In the genomic region with DNA sequence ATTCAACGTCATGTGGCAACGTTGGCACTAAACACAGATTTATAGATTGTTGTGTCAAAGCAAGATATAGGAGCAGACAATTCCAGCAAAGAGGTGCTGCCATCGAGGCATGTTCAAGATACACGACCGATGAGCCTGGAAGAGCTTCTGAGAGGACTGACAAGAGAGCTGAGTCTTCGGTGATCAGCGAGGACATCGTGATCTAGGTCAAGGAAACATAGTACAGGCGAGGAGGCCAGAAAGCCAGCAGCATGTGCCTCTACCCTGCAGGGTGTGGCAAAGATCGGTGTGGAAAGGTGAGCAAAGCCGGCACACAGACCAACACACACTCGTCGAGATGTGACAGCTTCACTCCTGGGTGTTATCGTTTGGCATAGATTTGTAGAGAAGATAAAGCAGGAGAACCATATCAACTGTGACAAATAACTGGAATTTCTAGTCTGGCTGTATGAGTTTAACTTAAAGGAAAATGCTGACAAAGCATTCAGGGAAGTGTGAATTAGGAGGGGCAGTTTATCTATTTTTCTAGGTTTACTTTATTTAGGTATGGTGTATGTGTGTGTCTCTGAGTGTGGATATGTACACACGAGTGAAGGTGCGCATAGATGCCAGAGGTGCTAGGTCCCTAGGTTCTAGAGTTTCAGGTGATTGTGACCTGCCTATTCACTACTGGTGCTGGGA, we compare ENCODE assay signal across 34 mouse cellular contexts. TPM values are rescaled to one million over a fixed set of nuclear protein-coding genes. Genes with fewer than 3 reads are reported as not detected.
DNase-seq lines count a peak whose midpoint lies in the region; ATAC-seq lines count a peak whose summit lies in the region.
"Had no signal": no experiment of that assay in that cellular context is flagged by ENCODE, and none has a peak within 500 bp of the region (broad histone marks: within the 10 kb centered on the region; RNA-seq: fewer than 3 reads in every experiment).

No protein-coding gene starts in this region.

- no peak overlapping the region for H3K27ac ChIP-seq in midbrain, embryonic 11.5 days (ENCODE audit: low read depth, low read length)
- no peak overlapping the region for H3K27ac ChIP-seq in midbrain, embryonic 10.5 days (replicated peaks)
- H3K27ac ChIP-seq: embryonic facial prominence, embryonic 13.5 days; heart, embryonic 15.5 days; hindbrain, embryonic 12.5 days; hindbrain, postnatal 0 days; left cerebral cortex, adult 2 months; limb, embryonic 12.5 days; liver, embryonic 13.5 days; macrophage; midbrain, embryonic 12.5 days; neural tube, embryonic 12.5 days had no signal

- no peaks in the 10 kb centered on the region for H3K27me3 ChIP-seq in midbrain, embryonic 11.5 days (ENCODE audit: control insufficient read depth, insufficient read depth, low read length)
- H3K27me3 ChIP-seq in midbrain, embryonic 10.5 days (ENCODE audit: low read depth, poor library complexity, severe bottlenecking), result no peaks in the 10 kb centered on the region
- H3K27me3 ChIP-seq: embryonic facial prominence, embryonic 13.5 days; heart, embryonic 15.5 days; hindbrain, embryonic 12.5 days; limb, embryonic 12.5 days; midbrain, embryonic 12.5 days; neural tube, embryonic 12.5 days had no signal

- no peak overlapping the region for H3K4me3 ChIP-seq in midbrain, embryonic 11.5 days (ENCODE audit: low read depth, low read length)
- H3K4me3 ChIP-seq in midbrain, embryonic 10.5 days, result no peak overlapping the region
- H3K4me3 ChIP-seq: embryonic facial prominence, embryonic 13.5 days; heart, embryonic 15.5 days; hindbrain, embryonic 12.5 days; left cerebral cortex, adult 2 months; limb, embryonic 12.5 days; liver, embryonic 13.5 days; midbrain, embryonic 12.5 days; myocyte; neural tube, embryonic 12.5 days had no signal

- no peak overlapping the region for H3K4me2 ChIP-seq in midbrain, embryonic 11.5 days
- H3K4me2 ChIP-seq: embryonic facial prominence, embryonic 13.5 days; heart, embryonic 15.5 days; hindbrain, embryonic 12.5 days; limb, embryonic 12.5 days; liver, embryonic 13.5 days; midbrain, embryonic 12.5 days; neural tube, embryonic 12.5 days had no signal

- peak; percentile 69 for DNase-seq in adrenal gland, adult 2 months
- no peak for DNase-seq in adrenal gland, adult 18-20 months (ENCODE audit: low spot score in 2 of 2)
- peak; percentile 59 for DNase-seq in midbrain, embryonic 11.5 days (ENCODE audit: low spot score, missing footprints)
- DNase-seq in midbrain, embryonic 10.5 days (ENCODE audit: low spot score), result no peak
- peak; percentile 18 for DNase-seq in adrenal gland, postnatal 25 days
- DNase-seq in lung, postnatal 25 days (ENCODE audit: low spot score), result no peak
- DNase-seq in frontal cortex, postnatal 25 days (ENCODE audit: low spot score in 2 of 2), result no peak
- DNase-seq: cerebellum, adult 11-12 months; cerebellum, adult 9-11 months; kidney, adult 9 months; kidney, postnatal 10 days; liver, embryonic 13.5 days; lung, adult 18-20 months; right cerebral cortex, postnatal 4 days; thymus, adult 2 months; thymus, postnatal 4 days had no signal

- no peaks in the 10 kb centered on the region for H3K36me3 ChIP-seq in midbrain, embryonic 11.5 days (ENCODE audit: control insufficient read depth, insufficient read depth, low read length)
- H3K36me3 ChIP-seq in midbrain, embryonic 10.5 days, result no peaks in the 10 kb centered on the region
- H3K36me3 ChIP-seq: embryonic facial prominence, embryonic 13.5 days; heart, embryonic 15.5 days; hindbrain, embryonic 12.5 days; limb, embryonic 12.5 days; liver, embryonic 13.5 days; midbrain, embryonic 12.5 days; neural tube, embryonic 12.5 days had no signal

- H3K4me1 ChIP-seq in midbrain, embryonic 11.5 days (ENCODE audit: control insufficient read depth, insufficient read depth, low read length), result peaks cover 9% of the 10 kb centered on the region
- H3K4me1 ChIP-seq in midbrain, embryonic 10.5 days, result peaks cover 21% of the 10 kb centered on the region

- ATAC-seq in midbrain, embryonic 11.5 days (ENCODE audit: low FRiP score), result no peak
- ATAC-seq: activated CD4-positive, CD25-positive, alpha-beta regulatory T cell, adult 4 months; forebrain, embryonic 16.5 days; hindbrain, postnatal 0 days; intestine, postnatal 0 days; lung, postnatal 0 days had no signal

- no peak overlapping the region for H3K9ac ChIP-seq in midbrain, embryonic 11.5 days (ENCODE audit: low read length)
- H3K9ac ChIP-seq: embryonic facial prominence, embryonic 13.5 days; heart, embryonic 15.5 days; hindbrain, embryonic 12.5 days; limb, embryonic 12.5 days; liver, embryonic 13.5 days; midbrain, embryonic 12.5 days; neural tube, embryonic 12.5 days had no signal

- 91% methylated on average over 16 of the region's 16 CpGs for WGBS in midbrain, embryonic 11.5 days
- WGBS in midbrain, embryonic 10.5 days, result 93% methylated on average over 16 of the region's 16 CpGs

- H3K9me3 ChIP-seq in midbrain, embryonic 11.5 days (ENCODE audit: control insufficient read depth, low read length), result no peaks in the 10 kb centered on the region
- H3K9me3 ChIP-seq in midbrain, embryonic 10.5 days (replicated peaks), result 0 out of 2 replicates have a peak, but pooled peaks cover 3% of the 10 kb centered on the region
- H3K9me3 ChIP-seq: embryonic facial prominence, embryonic 13.5 days; heart, embryonic 15.5 days; hindbrain, embryonic 12.5 days; limb, embryonic 12.5 days; liver, embryonic 13.5 days; midbrain, embryonic 12.5 days; neural tube, embryonic 12.5 days had no signal

RNA-seq across cellular contexts. Expression of a gene that starts 19.3 kb away (rescaled TPM):
- 1,000 to 10,000 TPM; 6,873 to 9,883 TPM for total RNA-seq in adrenal gland, adult 2 months (2021)
- 813 and 861 TPM in 2 replicates for polyA plus RNA-seq in adrenal gland, adult 2 months (2012; rRNA removed)
- total RNA-seq in adrenal gland, adult 18-20 months (2021), result 1,000 to 10,000 TPM; 6,346 to 6,879 TPM
- polyA plus RNA-seq in midbrain, embryonic 11.5 days (2014; fragmentation: Nextera tagmentation; extraction: Ambion mirVana), result 4,628 and 4,661 TPM in 2 replicates
- 3,476 and 3,775 TPM in 2 replicates for polyA plus RNA-seq in midbrain, embryonic 10.5 days (2016; fragmentation: Nextera tagmentation; extraction: Ambion mirVana)
- 6,460 and 8,956 TPM in 2 replicates for total RNA-seq in adrenal gland, postnatal 25 days (2021)

RNA-seq across cellular contexts. Expression of a gene that starts 59.7 kb away (rescaled TPM):
- not detected for total RNA-seq in adrenal gland, adult 2 months (2021)
- 0.95 and 1.5 TPM in 2 replicates for polyA plus RNA-seq in adrenal gland, adult 2 months (2012; rRNA removed)
- total RNA-seq in adrenal gland, adult 18-20 months (2021), result not detected
- polyA plus RNA-seq in midbrain, embryonic 11.5 days (2014; fragmentation: Nextera tagmentation; extraction: Ambion mirVana), result 0.52 and 1.1 TPM in 2 replicates
- polyA plus RNA-seq in midbrain, embryonic 10.5 days (2016; fragmentation: Nextera tagmentation; extraction: Ambion mirVana), result 0.44 and 0.68 TPM in 2 replicates
- not detected in 2 replicates for total RNA-seq in adrenal gland, postnatal 25 days (2021)
- total RNA-seq: gastrocnemius, adult 8-10 months; heart, postnatal 25 days had no signal
- polyA plus RNA-seq: activated CD4-positive, CD25-positive, alpha-beta regulatory T cell, adult 4 months; large intestine, adult 2 months; macrophage; spleen, adult 2 months had no signal

Comparison
In these comparisons a context has a peak if more than half of its experiments do, and no peak if none do; other contexts are left out.
1. DNase-seq: peak in adrenal gland, adult 2 months (single experiment), midbrain, embryonic 11.5 days (single experiment) and adrenal gland, postnatal 25 days (single experiment); none in adrenal gland, adult 18-20 months (0 of 2), midbrain, embryonic 10.5 days (single experiment), lung, postnatal 25 days (single experiment) and frontal cortex, postnatal 25 days (0 of 2).